Mouse (Mus musculus): ENCODE results near the gene Cyp51. TPM values are rescaled to one million over a fixed set of nuclear protein-coding genes. Genes with fewer than 3 reads are reported as not detected.

The Cyp51 gene
- polyA plus RNA-seq, 1 experiment from 2014 or later = 65.5 TPM

GRCm38 (mm10) chr5:4094471-4094870 is 10.1 kb downstream of the Cyp51 start:
- H3K4me1 ChIP-seq (ENCODE audit: insufficient read depth) = no peaks in the 10 kb centered on the region
- DNase-seq (no peak), ATAC-seq (ENCODE audit: insufficient read depth) (no peak)
- TF ChIP-seq CTCF (IDR thresholded peaks at IDR 0.05; ENCODE audit: low read depth) = no peak
- no peak overlapping the region for H3K27ac ChIP-seq (ENCODE audit: low read depth)
- WGBS = 95% methylated on average over 5 of the region's 5 CpGs
- no peak overlapping the region for H3K4me3 ChIP-seq (ENCODE audit: low read depth, low read length)
- H3K36me3 ChIP-seq (ENCODE audit: insufficient read depth) = peaks cover 60% of the 10 kb centered on the region
- no peaks in the 10 kb centered on the region for H3K27me3 ChIP-seq (ENCODE audit: insufficient read depth, low read length)
- H3K9me3 ChIP-seq (ENCODE audit: low read depth, low read length) = no peaks in the 10 kb centered on the region
- no peak overlapping the region for H3K9ac ChIP-seq
- no peak overlapping the region for H3K4me2 ChIP-seq

GRCm38 (mm10) chr5:4088190-4088589 is 16.4 kb downstream of the Cyp51 start:
- DNase-seq = no peak

GRCm38 (mm10) chr5:4086309-4086708 is 18.2 kb downstream of the Cyp51 start:
- H3K27ac ChIP-seq (ENCODE audit: low read depth) = no peak overlapping the region
- DNase-seq = no peak
- ATAC-seq (ENCODE audit: insufficient read depth) = no peak
- no peaks in the 10 kb centered on the region for H3K27me3 ChIP-seq (ENCODE audit: insufficient read depth, low read length)
- H3K4me1 ChIP-seq (ENCODE audit: insufficient read depth) = no peaks in the 10 kb centered on the region
- H3K4me3 ChIP-seq (ENCODE audit: low read depth, low read length) = no peak overlapping the region
- H3K36me3 ChIP-seq (ENCODE audit: insufficient read depth) = peaks cover 85% of the 10 kb centered on the region
- no peak overlapping the region for H3K9ac ChIP-seq
- no peak for TF ChIP-seq CTCF (IDR thresholded peaks at IDR 0.05; ENCODE audit: low read depth)
- H3K4me2 ChIP-seq = no peak overlapping the region
- 87% methylated on average over 4 of the region's 4 CpGs for WGBS
- H3K9me3 ChIP-seq (ENCODE audit: low read depth, low read length) = no peaks in the 10 kb centered on the region

More at GRCm38 (mm10) chr5:4088190-4088589, 16.4 kb downstream of the Cyp51 start:
- no peak overlapping the region for H3K9ac ChIP-seq
- H3K36me3 ChIP-seq (ENCODE audit: insufficient read depth) = peaks cover 83% of the 10 kb centered on the region
- ATAC-seq (ENCODE audit: insufficient read depth) = no peak
- no peak overlapping the region for H3K4me3 ChIP-seq (ENCODE audit: low read depth, low read length)
- H3K27me3 ChIP-seq (ENCODE audit: insufficient read depth, low read length) = no peaks in the 10 kb centered on the region
- no peak overlapping the region for H3K27ac ChIP-seq (ENCODE audit: low read depth)
- TF ChIP-seq CTCF (IDR thresholded peaks at IDR 0.05; ENCODE audit: low read depth) = no peak
- H3K4me2 ChIP-seq = no peak overlapping the region
- 86% methylated on average over 5 of the region's 5 CpGs for WGBS
- no peaks in the 10 kb centered on the region for H3K9me3 ChIP-seq (ENCODE audit: low read depth, low read length)
- H3K4me1 ChIP-seq (ENCODE audit: insufficient read depth) = no peaks in the 10 kb centered on the region

GRCm38 (mm10) chr5:4084948-4085347 is 19.6 kb downstream of the Cyp51 start:
- 77% methylated on average over 7 of the region's 7 CpGs for WGBS
- H3K4me2 ChIP-seq = no peak overlapping the region
- no peaks in the 10 kb centered on the region for H3K9me3 ChIP-seq (ENCODE audit: low read depth, low read length)
- H3K36me3 ChIP-seq (ENCODE audit: insufficient read depth) = peaks cover 84% of the 10 kb centered on the region
- no peaks in the 10 kb centered on the region for H3K27me3 ChIP-seq (ENCODE audit: insufficient read depth, low read length)
- no peak overlapping the region for H3K27ac ChIP-seq (ENCODE audit: low read depth)
- ATAC-seq (ENCODE audit: insufficient read depth) = no peak
- H3K4me1 ChIP-seq (ENCODE audit: insufficient read depth) = no peaks in the 10 kb centered on the region
- H3K9ac ChIP-seq = no peak overlapping the region
- no peak for DNase-seq
- no peak overlapping the region for H3K4me3 ChIP-seq (ENCODE audit: low read depth, low read length)
- no peak for TF ChIP-seq CTCF (IDR thresholded peaks at IDR 0.05; ENCODE audit: low read depth)

- WGBS = 76% methylated on average over 2 of the region's 2 CpGs
- no peak for TF ChIP-seq CTCF (IDR thresholded peaks at IDR 0.05; ENCODE audit: low read depth)
- no peak overlapping the region for H3K27ac ChIP-seq (ENCODE audit: low read depth)
- H3K4me2 ChIP-seq = no peak overlapping the region
- H3K9me3 ChIP-seq (ENCODE audit: low read depth, low read length) = no peaks in the 10 kb centered on the region
- H3K27me3 ChIP-seq (ENCODE audit: insufficient read depth, low read length) = no peaks in the 10 kb centered on the region
- ATAC-seq (ENCODE audit: insufficient read depth) = no peak
- no peak overlapping the region for H3K4me3 ChIP-seq (ENCODE audit: low read depth, low read length)
- DNase-seq = no peak
- H3K4me1 ChIP-seq (ENCODE audit: insufficient read depth) = no peaks in the 10 kb centered on the region
- H3K9ac ChIP-seq = no peak overlapping the region
- H3K36me3 ChIP-seq (ENCODE audit: insufficient read depth) = peaks cover 82% of the 10 kb centered on the region
Measured at GRCm38 (mm10) chr5:4081513-4081912, 23.0 kb downstream of the Cyp51 start.

GRCm38 (mm10) chr5:4080861-4081260 is 23.7 kb downstream of the Cyp51 start:
- peaks cover 76% of the 10 kb centered on the region for H3K36me3 ChIP-seq (ENCODE audit: insufficient read depth)
- DNase-seq = no peak
- no peak overlapping the region for H3K4me2 ChIP-seq
- ATAC-seq (ENCODE audit: insufficient read depth) = no peak
- no peak overlapping the region for H3K9ac ChIP-seq
- H3K4me1 ChIP-seq (ENCODE audit: insufficient read depth) = no peaks in the 10 kb centered on the region
- H3K4me3 ChIP-seq (ENCODE audit: low read depth, low read length) = no peak overlapping the region
- H3K9me3 ChIP-seq (ENCODE audit: low read depth, low read length) = no peaks in the 10 kb centered on the region
- WGBS = 78% methylated on average over 2 of the region's 2 CpGs
- H3K27me3 ChIP-seq (ENCODE audit: insufficient read depth, low read length) = no peaks in the 10 kb centered on the region
- H3K27ac ChIP-seq (ENCODE audit: low read depth) = no peak overlapping the region
- TF ChIP-seq CTCF (IDR thresholded peaks at IDR 0.05; ENCODE audit: low read depth) = no peak

GRCm38 (mm10) chr5:4079086-4079485 is 25.5 kb downstream of the Cyp51 start:
- H3K9me3 ChIP-seq (ENCODE audit: low read depth, low read length) = no peaks in the 10 kb centered on the region

GRCm38 (mm10) chr5:4067203-4067602 is 37.3 kb downstream of the Cyp51 start:
- H3K36me3 ChIP-seq (ENCODE audit: insufficient read depth) = peaks cover 62% of the 10 kb centered on the region
- H3K4me1 ChIP-seq (ENCODE audit: insufficient read depth) = no peaks in the 10 kb centered on the region
- H3K9me3 ChIP-seq (ENCODE audit: low read depth, low read length) = no peaks in the 10 kb centered on the region
- H3K27me3 ChIP-seq (ENCODE audit: insufficient read depth, low read length) = no peaks in the 10 kb centered on the region
- H3K27ac ChIP-seq (ENCODE audit: low read depth) = no peak overlapping the region
- H3K4me3 ChIP-seq (ENCODE audit: low read depth, low read length) = no peak overlapping the region
- 40% methylated on average over 3 of the region's 3 CpGs for WGBS
- TF ChIP-seq CTCF (IDR thresholded peaks at IDR 0.05; ENCODE audit: low read depth) = no peak
- H3K9ac ChIP-seq = no peak overlapping the region
- no peak overlapping the region for H3K4me2 ChIP-seq
- DNase-seq (peak; percentile 51), ATAC-seq (ENCODE audit: insufficient read depth) (peak; percentile 47; the same call in 1 of the 2 replicates)

More at GRCm38 (mm10) chr5:4079086-4079485, 25.5 kb downstream of the Cyp51 start:
- ATAC-seq (ENCODE audit: insufficient read depth) (no peak), DNase-seq (no peak)
- Histone ChIP-seq H3K36me3 (ENCODE audit: insufficient read depth) (peaks cover 64% of the 10 kb centered on the region), H3K27me3 (ENCODE audit: insufficient read depth, low read length) (no peaks in the 10 kb centered on the region), H3K27ac (ENCODE audit: low read depth) (no peak overlapping the region), H3K4me3 (ENCODE audit: low read depth, low read length) (no peak overlapping the region), H3K4me1 (ENCODE audit: insufficient read depth) (no peaks in the 10 kb centered on the region), H3K4me2 (no peak overlapping the region), H3K9ac (no peak overlapping the region)
- no peak for TF ChIP-seq CTCF (IDR thresholded peaks at IDR 0.05; ENCODE audit: low read depth)
- 85% methylated on average over 3 of the region's 3 CpGs for WGBS

All from lung, embryonic 14.5 days (tissue).